Comparison of ENCODE assay signal across 41 mouse cellular contexts in the genomic region with DNA sequence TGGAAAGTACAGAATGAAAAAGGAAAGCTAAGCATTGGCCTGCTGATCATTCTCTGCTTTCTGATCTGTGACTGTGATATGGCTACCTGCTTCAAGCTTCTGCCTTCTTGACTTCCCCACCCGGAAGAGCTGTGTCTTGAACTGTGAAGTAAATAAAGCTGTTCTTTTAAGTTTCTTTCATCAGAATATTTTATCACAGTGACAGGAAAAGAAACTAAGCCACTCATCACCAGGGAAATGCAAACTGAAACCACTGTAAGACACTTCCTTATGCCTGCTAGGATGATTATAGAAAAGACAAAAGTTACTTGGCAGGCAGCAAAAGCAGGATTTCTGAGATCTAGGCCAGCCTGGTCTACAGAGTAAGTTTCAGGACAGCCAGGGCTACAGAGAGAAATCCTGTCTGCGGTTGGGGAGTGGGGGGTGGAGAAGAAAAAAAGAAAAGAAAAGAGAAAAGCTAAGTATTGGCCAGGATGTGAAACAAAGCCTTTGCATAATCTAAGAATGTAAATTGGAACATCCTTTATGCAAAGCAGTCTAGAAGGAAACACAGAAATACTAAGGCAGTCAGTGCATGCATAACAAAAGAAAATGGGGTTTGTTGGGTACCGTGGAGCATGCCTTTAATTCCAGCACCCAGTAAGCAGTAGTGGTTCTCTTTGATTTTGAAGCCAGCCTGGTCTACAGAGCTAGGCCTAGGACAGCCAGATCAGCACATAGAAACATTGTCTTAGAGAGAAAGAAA. TPM values are rescaled to one million over a fixed set of nuclear protein-coding genes. Genes with fewer than 3 reads are reported as not detected.
A peak's percentile ranks its signal among the peaks of the same experiment; 100 is the strongest.
DNase-seq lines count a peak whose midpoint lies in the region; ATAC-seq and TF ChIP-seq lines count a peak whose summit lies in the region.
"Had no signal": no experiment of that assay in that cellular context is flagged by ENCODE, and none has a peak within 500 bp of the region (broad histone marks: within the 10 kb centered on the region; RNA-seq: fewer than 3 reads in every experiment).

No protein-coding gene starts in this region.

- no peaks in the 10 kb centered on the region for H3K27me3 ChIP-seq in ES-Bruce4 (ENCODE audit: control insufficient read depth, insufficient read depth, low read length, poor library complexity, severe bottlenecking)
- no peaks in the 10 kb centered on the region for H3K27me3 ChIP-seq in splenic B cell, adult 2 months (ENCODE audit: control insufficient read depth, insufficient read depth, low read length, poor library complexity, severe bottlenecking)
- H3K27me3 ChIP-seq in intestine, embryonic 16.5 days (replicated peaks; ENCODE audit: control insufficient read depth, insufficient read depth, low read length) = peaks cover 4% of the 10 kb centered on the region; the same call in 1 of the 2 replicates
- no peaks in the 10 kb centered on the region for H3K27me3 ChIP-seq in hindbrain, postnatal 0 days (ENCODE audit: insufficient read depth, low read length)

- H3K9me3 ChIP-seq in ES-Bruce4 (replicated peaks; ENCODE audit: control insufficient read depth, insufficient read depth, low read length, poor library complexity, severe bottlenecking) = no peaks in the 10 kb centered on the region
- H3K9me3 ChIP-seq in intestine, embryonic 16.5 days (ENCODE audit: control insufficient read depth, low read length) = no peaks in the 10 kb centered on the region
- no peaks in the 10 kb centered on the region for H3K9me3 ChIP-seq in hindbrain, postnatal 0 days (ENCODE audit: low read length)
- H3K9me3 ChIP-seq: embryonic facial prominence, embryonic 12.5 days; hindbrain, embryonic 10.5 days; neural tube, embryonic 15.5 days had no signal

- no peak for TF ChIP-seq EP300 in ES-Bruce4 (IDR thresholded peaks at IDR 0.05; ENCODE audit: insufficient read depth, low read depth, low read length)

- 63% methylated on average over 3 of the region's 3 CpGs for WGBS in intestine, embryonic 16.5 days
- WGBS in hindbrain, postnatal 0 days = 59% methylated on average over 3 of the region's 3 CpGs

- H3K4me3 ChIP-seq in ES-Bruce4 (ENCODE audit: low read depth, low read length) = no peak overlapping the region
- H3K4me3 ChIP-seq in intestine, embryonic 16.5 days (ENCODE audit: low read length) = no peak overlapping the region
- no peak overlapping the region for H3K4me3 ChIP-seq in hindbrain, postnatal 0 days (ENCODE audit: low read length)
- H3K4me3 ChIP-seq: embryonic facial prominence, embryonic 12.5 days; hindbrain, embryonic 10.5 days; neural tube, embryonic 15.5 days had no signal

- no peak overlapping the region for H3K4me2 ChIP-seq in intestine, embryonic 16.5 days (ENCODE audit: low read depth, low read length)
- H3K4me2 ChIP-seq in hindbrain, postnatal 0 days (ENCODE audit: low read depth, low read length) = no peak overlapping the region
- H3K4me2 ChIP-seq: embryonic facial prominence, embryonic 12.5 days; lung, embryonic 14.5 days; neural tube, embryonic 15.5 days had no signal

- H3K4me1 ChIP-seq in ES-Bruce4 (ENCODE audit: control insufficient read depth, insufficient read depth, low read length) = peaks cover 3% of the 10 kb centered on the region
- no peaks in the 10 kb centered on the region for H3K4me1 ChIP-seq in intestine, embryonic 16.5 days (ENCODE audit: control insufficient read depth, insufficient read depth, low read length)
- no peaks in the 10 kb centered on the region for H3K4me1 ChIP-seq in hindbrain, postnatal 0 days (ENCODE audit: insufficient read depth, low read length)
- H3K4me1 ChIP-seq: embryonic facial prominence, embryonic 12.5 days; hindbrain, embryonic 10.5 days; neural tube, embryonic 15.5 days had no signal

- peak; percentile 16 for DNase-seq in CD4-positive helper T cell, adult 2 months (ENCODE audit: low read depth, low spot score)
- peak; percentile 35 for DNase-seq in induced T-regulatory cell, adult 2 months (ENCODE audit: low read depth)
- DNase-seq in splenic B cell, adult 2 months (ENCODE audit: low read depth, low spot score) = peak; percentile 15
- no peak for DNase-seq in heart, adult 9 months (ENCODE audit: low spot score in 2 of 2)
- DNase-seq in hindbrain, postnatal 0 days (ENCODE audit: low spot score) = no peak
- DNase-seq: adrenal gland, adult 8-10 months; cerebellum, adult 8-10 months; cerebellum, postnatal 36 days; gastrocnemius, postnatal 10 days; heart, postnatal 14 days; kidney, adult 11 months; kidney, postnatal 14 days; layer of hippocampus, adult 9-11 months; liver; lung, embryonic 14.5 days; lung, postnatal 14 days; midbrain, embryonic 14.5 days; right cerebral cortex, postnatal 25 days; spleen, adult 18-20 months had no signal

- no peak for ATAC-seq in intestine, embryonic 16.5 days
- ATAC-seq in hindbrain, postnatal 0 days = no peak
- ATAC-seq: activated CD4-positive, CD25-positive, alpha-beta regulatory T cell, adult 4 months; forebrain, embryonic 16.5 days; hindbrain, embryonic 16.5 days had no signal

- no peak for TF ChIP-seq CTCF in ES-Bruce4 (IDR thresholded peaks at IDR 0.05; ENCODE audit: low read depth, low read length)
- no peak for TF ChIP-seq CTCF in hindbrain, postnatal 0 days (IDR thresholded peaks at IDR 0.05; ENCODE audit: low read depth)

- TF ChIP-seq POLR2A in ES-Bruce4 (IDR thresholded peaks at IDR 0.05; ENCODE audit: insufficient read depth, low read length) = no peak

- H3K36me3 ChIP-seq in ES-Bruce4 (ENCODE audit: control insufficient read depth, insufficient read depth, low read length, poor library complexity, severe bottlenecking) = no peaks in the 10 kb centered on the region
- no peaks in the 10 kb centered on the region for H3K36me3 ChIP-seq in splenic B cell, adult 2 months (ENCODE audit: control insufficient read depth, insufficient read depth, low read length, poor library complexity, severe bottlenecking)
- H3K36me3 ChIP-seq in intestine, embryonic 16.5 days (ENCODE audit: control insufficient read depth, insufficient read depth, low read length) = no peaks in the 10 kb centered on the region
- no peaks in the 10 kb centered on the region for H3K36me3 ChIP-seq in hindbrain, postnatal 0 days (ENCODE audit: insufficient read depth, low read length)
- H3K36me3 ChIP-seq: embryonic facial prominence, embryonic 12.5 days; hindbrain, embryonic 10.5 days; neural tube, embryonic 15.5 days had no signal

- peak overlapping the region; percentile 61 for H3K27ac ChIP-seq in ES-Bruce4 (ENCODE audit: insufficient read depth, low read length)
- no peak overlapping the region for H3K27ac ChIP-seq in intestine, embryonic 16.5 days (ENCODE audit: low read length)
- H3K27ac ChIP-seq in hindbrain, postnatal 0 days = no peak overlapping the region
- H3K27ac ChIP-seq: embryonic facial prominence, embryonic 12.5 days; hindbrain, embryonic 10.5 days; liver, embryonic 14.5 days; neural tube, embryonic 15.5 days had no signal

- no peak overlapping the region for H3K9ac ChIP-seq in ES-Bruce4 (ENCODE audit: low read depth, poor library complexity, severe bottlenecking)
- H3K9ac ChIP-seq in intestine, embryonic 16.5 days (ENCODE audit: low read depth, low read length) = no peak overlapping the region
- no peak overlapping the region for H3K9ac ChIP-seq in hindbrain, postnatal 0 days (replicated peaks; ENCODE audit: low read length)
- H3K9ac ChIP-seq: embryonic facial prominence, embryonic 12.5 days; liver, embryonic 14.5 days; lung, embryonic 14.5 days; neural tube, embryonic 15.5 days had no signal

RNA-seq across cellular contexts. Expression of gene Chic1, which starts 14.7 kb away (rescaled TPM):
- 9.2 and 9.8 TPM in 2 replicates for polyA plus RNA-seq in ES-Bruce4 (2011; ENCODE audit: insufficient read depth, insufficient read length, low read depth, missing spikeins)
- 4.5 and 4.7 TPM in 2 replicates for polyA plus RNA-seq in intestine, embryonic 16.5 days (2015; fragmentation: Nextera tagmentation; extraction: Ambion mirVana)
- total RNA-seq in hindbrain, postnatal 0 days (2014; rRNA removed) = 8.1 and 8.7 TPM in 2 replicates
- polyA plus RNA-seq in hindbrain, postnatal 0 days (2015; fragmentation: Nextera tagmentation; extraction: Ambion mirVana) = 4.5 and 4.9 TPM in 2 replicates
- total RNA-seq: MEL had no signal

RNA-seq across cellular contexts. Expression of gene Cdx4, which starts 20.3 kb away (rescaled TPM):
- 1.2 and 1.5 TPM in 2 replicates for polyA plus RNA-seq in ES-Bruce4 (2011; ENCODE audit: insufficient read depth, insufficient read length, low read depth, missing spikeins)
- polyA plus RNA-seq in intestine, embryonic 16.5 days (2015; fragmentation: Nextera tagmentation; extraction: Ambion mirVana) = not detected in 2 replicates
- not detected in 2 replicates for total RNA-seq in hindbrain, postnatal 0 days (2014; rRNA removed)
- polyA plus RNA-seq in hindbrain, postnatal 0 days (2015; fragmentation: Nextera tagmentation; extraction: Ambion mirVana) = not detected in 2 replicates
- total RNA-seq: adrenal gland, adult 8-10 months; adrenal gland, postnatal 4 days; gastrocnemius, postnatal 10 days; heart, adult 8-10 months; heart, postnatal 14 days; left cerebral cortex, postnatal 10 days; MEL; monocyte, adult 5-6 weeks had no signal
- polyA plus RNA-seq: activated CD4-positive, CD25-positive, alpha-beta regulatory T cell, adult 4 months; C2C12; embryonic facial prominence, embryonic 12.5 days; forebrain, embryonic 16.5 days; gonadal fat pad, adult 2 months; heart, embryonic 14.5 days; hindbrain, embryonic 10.5 days; hindbrain, embryonic 16.5 days; kidney, embryonic 14.5 days; limb, embryonic 11.5 days; liver, embryonic 14.5 days; lung, embryonic 14.5 days; midbrain, embryonic 14.5 days; neural tube, embryonic 15.5 days; stomach, embryonic 14.5 days; testis, adult 2 months; urinary bladder, adult 2 months had no signal

Comparison
In these comparisons a context has a peak if more than half of its experiments do, and no peak if none do; other contexts are left out.
1. DNase-seq: peak in CD4-positive helper T cell, adult 2 months (single experiment), induced T-regulatory cell, adult 2 months (single experiment) and splenic B cell, adult 2 months (single experiment); none in heart, adult 9 months (0 of 2) and hindbrain, postnatal 0 days (single experiment).